Mouse (Mus musculus): ENCODE results near the gene Alk.

GRCm38 (mm10) chr17:71875492-71875891 is 728.9 kb downstream of the Alk start:
- TF ChIP-seq CTCF (IDR thresholded peaks at IDR 0.05; ENCODE audit: extremely low read depth, insufficient read depth, insufficient read length, insufficient replicate concordance) (no peak), POLR2A (IDR thresholded peaks at IDR 0.05; ENCODE audit: low read depth, low read length) (no peak)
